Mouse (Mus musculus): ENCODE results near the gene Stac3. TPM values are rescaled to one million over a fixed set of nuclear protein-coding genes. Genes with fewer than 3 reads are reported as not detected.

Gene Stac3
- total and polyA plus RNA-seq, 2 experiments = 0.37 to 0.49 TPM

GRCm38 (mm10) chr10:127524646-127525255, 23.3 kb downstream of the Stac3 start:
- WGBS = 26% methylated on average over 23 of the region's 23 CpGs
- Histone ChIP-seq H3K4me1 (ENCODE audit: control insufficient read depth, insufficient read depth, low read length) (peaks cover 7% of the 10 kb centered on the region), H3K79me2 (ENCODE audit: control insufficient read depth, insufficient read depth, low read length) (peaks cover 6% of the 10 kb centered on the region; the same call in 1 of the 2 replicates), H3K9ac (ENCODE audit: low read depth, low read length) (no peak overlapping the region), H3K27ac (replicated peaks; ENCODE audit: insufficient read depth, low read depth, low read length) (no peak overlapping the region), H3K4me3 (ENCODE audit: insufficient read depth, low read depth, low read length) (no peak overlapping the region), H3K36me3 (ENCODE audit: control insufficient read depth, insufficient read depth, low read length) (no peaks in the 10 kb centered on the region), H3K27me3 (ENCODE audit: control insufficient read depth, insufficient read depth, low read length) (peaks cover 21% of the 10 kb centered on the region)
- TF ChIP-seq POLR2A (IDR thresholded peaks at IDR 0.05; ENCODE audit: extremely low read depth, insufficient read depth, low read length) (no peak), CTCF (IDR thresholded peaks at IDR 0.05; ENCODE audit: low read depth, low read length) (no peak)
- DNase-seq (ENCODE audit: extremely low read depth, low read depth, low spot score) = no peak

GRCm38 (mm10) chr10:127526048-127526447, 24.6 kb downstream of the Stac3 start:
- DNase-seq (ENCODE audit: extremely low read depth, low read depth, low spot score) = no peak
- H3K9ac ChIP-seq (ENCODE audit: low read depth, low read length) = no peak overlapping the region

GRCm38 (mm10) chr10:127526681-127527080, 25.2 kb downstream of the Stac3 start:
- peaks cover 32% of the 10 kb centered on the region for H3K27me3 ChIP-seq (ENCODE audit: control insufficient read depth, insufficient read depth, low read length)
- peak; percentile 39 for DNase-seq (ENCODE audit: extremely low read depth, low read depth, low spot score)

More at GRCm38 (mm10) chr10:127526048-127526447, 24.6 kb downstream of the Stac3 start:
- H3K36me3 ChIP-seq (ENCODE audit: control insufficient read depth, insufficient read depth, low read length) = no peaks in the 10 kb centered on the region
- no peak overlapping the region for H3K27ac ChIP-seq (replicated peaks; ENCODE audit: insufficient read depth, low read depth, low read length)
- no peaks in the 10 kb centered on the region for H3K4me1 ChIP-seq (ENCODE audit: control insufficient read depth, insufficient read depth, low read length)
- peaks cover 26% of the 10 kb centered on the region for H3K27me3 ChIP-seq (ENCODE audit: control insufficient read depth, insufficient read depth, low read length)
- H3K4me3 ChIP-seq (ENCODE audit: insufficient read depth, low read depth, low read length) = no peak overlapping the region
- TF ChIP-seq CTCF (IDR thresholded peaks at IDR 0.05; ENCODE audit: low read depth, low read length) (no peak), POLR2A (IDR thresholded peaks at IDR 0.05; ENCODE audit: extremely low read depth, insufficient read depth, low read length) (no peak)
- no peaks in the 10 kb centered on the region for H3K79me2 ChIP-seq (ENCODE audit: control insufficient read depth, insufficient read depth, low read length)
- WGBS = 4% methylated on average over 26 of the region's 26 CpGs

DNA sequence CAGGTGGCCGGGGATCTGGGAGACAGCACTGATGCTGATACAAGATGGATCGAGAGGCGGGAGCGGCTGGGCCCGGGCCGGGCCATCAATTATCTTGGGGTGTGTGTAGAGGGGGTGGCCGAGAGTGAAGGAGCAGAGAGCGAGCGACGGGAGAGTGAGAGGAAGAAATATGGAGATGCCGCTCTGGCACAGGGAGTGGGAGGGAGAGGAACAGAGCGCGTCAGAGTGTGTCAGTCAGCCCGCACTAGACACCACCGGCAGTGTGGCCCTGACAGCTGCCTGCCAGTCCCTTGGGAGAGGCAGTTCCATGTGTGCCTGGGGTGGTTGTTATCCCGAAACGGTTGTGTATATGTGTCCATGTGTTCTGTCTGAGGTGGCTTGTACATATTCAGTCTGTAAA, 26.0 kb downstream of the Stac3 start:
- no peak for DNase-seq (ENCODE audit: extremely low read depth, low read depth, low spot score)
- H3K4me3 ChIP-seq (ENCODE audit: insufficient read depth, low read depth, low read length) = no peak overlapping the region
- H3K27ac ChIP-seq (replicated peaks; ENCODE audit: insufficient read depth, low read depth, low read length) = no peak overlapping the region
- TF ChIP-seq CTCF (IDR thresholded peaks at IDR 0.05; ENCODE audit: low read depth, low read length) (no peak), POLR2A (IDR thresholded peaks at IDR 0.05; ENCODE audit: extremely low read depth, insufficient read depth, low read length) (no peak)
- no peaks in the 10 kb centered on the region for H3K4me1 ChIP-seq (ENCODE audit: control insufficient read depth, insufficient read depth, low read length)
- WGBS = 18% methylated on average over 17 of the region's 17 CpGs
- H3K9ac ChIP-seq (ENCODE audit: low read depth, low read length) = no peak overlapping the region
- no peaks in the 10 kb centered on the region for H3K36me3 ChIP-seq (ENCODE audit: control insufficient read depth, insufficient read depth, low read length)
- peaks cover 36% of the 10 kb centered on the region for H3K27me3 ChIP-seq (ENCODE audit: control insufficient read depth, insufficient read depth, low read length)
- no peaks in the 10 kb centered on the region for H3K79me2 ChIP-seq (ENCODE audit: control insufficient read depth, insufficient read depth, low read length)

More at GRCm38 (mm10) chr10:127526681-127527080, 25.2 kb downstream of the Stac3 start:
- Histone ChIP-seq H3K4me3 (ENCODE audit: insufficient read depth, low read depth, low read length) (0 out of 2 replicates have a peak overlapping the region, but pooled peaks have one; percentile 3), H3K9ac (ENCODE audit: low read depth, low read length) (no peak overlapping the region), H3K27ac (replicated peaks; ENCODE audit: insufficient read depth, low read depth, low read length) (no peak overlapping the region), H3K79me2 (ENCODE audit: control insufficient read depth, insufficient read depth, low read length) (no peaks in the 10 kb centered on the region), H3K4me1 (ENCODE audit: control insufficient read depth, insufficient read depth, low read length) (no peaks in the 10 kb centered on the region), H3K36me3 (ENCODE audit: control insufficient read depth, insufficient read depth, low read length) (no peaks in the 10 kb centered on the region)
- 1% methylated on average over 26 of the region's 26 CpGs for WGBS
- TF ChIP-seq CTCF (IDR thresholded peaks at IDR 0.05; ENCODE audit: low read depth, low read length) = peak; percentile 71
- TF ChIP-seq POLR2A (IDR thresholded peaks at IDR 0.05; ENCODE audit: extremely low read depth, insufficient read depth, low read length) = no peak

- Histone ChIP-seq H3K27ac (replicated peaks; ENCODE audit: insufficient read depth, low read depth, low read length) (no peak overlapping the region), H3K4me3 (ENCODE audit: insufficient read depth, low read depth, low read length) (no peak overlapping the region), H3K9ac (ENCODE audit: low read depth, low read length) (no peak overlapping the region), H3K4me1 (ENCODE audit: control insufficient read depth, insufficient read depth, low read length) (peaks cover 4% of the 10 kb centered on the region; the same call in 1 of the 2 replicates), H3K27me3 (ENCODE audit: control insufficient read depth, insufficient read depth, low read length) (peaks cover 50% of the 10 kb centered on the region), H3K79me2 (ENCODE audit: control insufficient read depth, insufficient read depth, low read length) (no peaks in the 10 kb centered on the region), H3K36me3 (ENCODE audit: control insufficient read depth, insufficient read depth, low read length) (no peaks in the 10 kb centered on the region)
- 6% methylated on average over 23 of the region's 25 CpGs for WGBS
- no peak for DNase-seq (ENCODE audit: extremely low read depth, low read depth, low spot score)
- TF ChIP-seq POLR2A (IDR thresholded peaks at IDR 0.05; ENCODE audit: extremely low read depth, insufficient read depth, low read length) = no peak
- no peak for TF ChIP-seq CTCF (IDR thresholded peaks at IDR 0.05; ENCODE audit: low read depth, low read length)
Observed at GRCm38 (mm10) chr10:127530945-127531344, 29.5 kb downstream of the Stac3 start.

DNA sequence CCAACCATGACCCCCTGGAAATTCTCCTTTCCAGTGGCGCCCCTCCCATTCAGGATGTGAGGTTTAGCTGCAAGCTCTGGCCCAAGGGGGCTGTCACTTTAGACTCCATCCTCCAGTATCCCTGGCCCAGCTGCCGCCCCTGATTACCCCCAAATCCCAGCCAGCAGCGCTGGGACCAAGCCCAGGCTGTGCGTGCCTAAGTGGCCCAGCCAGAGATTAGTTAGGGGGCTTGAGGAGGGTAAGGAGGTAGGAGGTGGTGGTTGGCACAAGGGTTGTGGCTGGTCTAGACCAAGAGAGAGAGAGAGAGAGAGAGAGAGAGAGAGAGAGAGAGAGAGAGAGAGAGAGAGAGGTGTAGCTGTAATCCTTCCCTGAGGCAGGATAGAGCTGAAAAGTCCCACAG, 30.1 kb downstream of the Stac3 start:
- Histone ChIP-seq H3K27ac (replicated peaks; ENCODE audit: insufficient read depth, low read depth, low read length) (no peak overlapping the region), H3K4me3 (ENCODE audit: insufficient read depth, low read depth, low read length) (no peak overlapping the region), H3K27me3 (ENCODE audit: control insufficient read depth, insufficient read depth, low read length) (peaks cover 50% of the 10 kb centered on the region), H3K4me1 (ENCODE audit: control insufficient read depth, insufficient read depth, low read length) (peaks cover 4% of the 10 kb centered on the region; the same call in 1 of the 2 replicates), H3K79me2 (ENCODE audit: control insufficient read depth, insufficient read depth, low read length) (no peaks in the 10 kb centered on the region), H3K36me3 (ENCODE audit: control insufficient read depth, insufficient read depth, low read length) (no peaks in the 10 kb centered on the region), H3K9ac (ENCODE audit: low read depth, low read length) (no peak overlapping the region)
- no peak for DNase-seq (ENCODE audit: extremely low read depth, low read depth, low spot score)
- WGBS = 5% methylated on average over 4 of the region's 4 CpGs
- TF ChIP-seq POLR2A (IDR thresholded peaks at IDR 0.05; ENCODE audit: extremely low read depth, insufficient read depth, low read length) = no peak

Measured in liver, adult 2 months (tissue).